Mouse (Mus musculus): ENCODE results near the gene Arhgap11a.

- TF ChIP-seq POLR2A (IDR thresholded peaks at IDR 0.05; ENCODE audit: borderline replicate concordance, control insufficient read depth, low read depth, low read length) (no peak), CTCF (IDR thresholded peaks at IDR 0.05; ENCODE audit: control insufficient read depth, insufficient read depth, low read length) (no peak)
These were observed 54.9 kb downstream of the Arhgap11a start for GRCm38 (mm10) chr2:113793521-113793920.
